Mouse (Mus musculus): ENCODE data around the gene Dcun1d1.

- TF ChIP-seq CTCF (IDR thresholded peaks at IDR 0.05; ENCODE audit: control insufficient read depth, insufficient read depth, insufficient replicate concordance, low read depth, low read length) (no peak), POLR2A (IDR thresholded peaks at IDR 0.05; ENCODE audit: control insufficient read depth, low read depth, low read length) (no peak)
These were observed 11.4 kb downstream of the Dcun1d1 start for GRCm38 (mm10) chr3:35925852-35926251.
